Mouse (Mus musculus): ENCODE data around the gene Tprgl. TPM values are rescaled to one million over a fixed set of nuclear protein-coding genes. Genes with fewer than 3 reads are reported as not detected.

Gene Tprgl
- polyA plus RNA-seq, 1 experiment from 2014 or later = 148 TPM

GRCm38 (mm10) chr4:154121800-154122199 is 38.7 kb downstream of the Tprgl start:
- 81% methylated on average over 11 of the region's 11 CpGs for WGBS
- Histone ChIP-seq H3K4me1 (ENCODE audit: control insufficient read depth, insufficient read depth, low read length) (no peaks in the 10 kb centered on the region), H3K9ac (ENCODE audit: low read depth, low read length) (no peak overlapping the region), H3K4me2 (ENCODE audit: low read depth, low read length) (no peak overlapping the region), H3K36me3 (ENCODE audit: control insufficient read depth, insufficient read depth, low read length) (no peaks in the 10 kb centered on the region), H3K4me3 (ENCODE audit: low read depth, low read length) (no peak overlapping the region), H3K27me3 (replicated peaks; ENCODE audit: control insufficient read depth, insufficient read depth, low read length) (no peaks in the 10 kb centered on the region), H3K9me3 (ENCODE audit: control insufficient read depth, low read length) (no peaks in the 10 kb centered on the region), H3K27ac (replicated peaks; ENCODE audit: low read depth, low read length) (no peak overlapping the region)
- ATAC-seq (ENCODE audit: low read depth) (no peak), DNase-seq (ENCODE audit: low spot score) (no peak)

DNA sequence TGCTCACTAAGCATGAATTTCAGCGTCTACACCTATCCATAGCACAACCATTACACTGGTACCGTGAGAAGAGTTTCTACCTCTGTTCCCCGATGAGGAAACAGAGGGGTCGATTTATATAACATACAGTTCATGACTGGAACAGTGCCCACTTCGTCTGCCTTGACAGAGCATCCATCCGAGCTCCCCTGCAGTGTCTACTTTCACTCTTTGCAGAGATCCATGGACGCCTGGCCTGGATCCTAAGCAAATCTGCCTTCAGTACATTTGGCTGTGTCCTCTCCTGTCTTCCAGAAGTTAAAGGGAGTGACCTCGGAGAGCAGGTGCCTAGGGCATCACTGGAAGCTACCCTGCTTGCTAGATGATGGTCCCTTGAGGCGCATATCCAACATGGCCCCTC is 41.3 kb downstream of the Tprgl start:
- Histone ChIP-seq H3K4me3 (ENCODE audit: low read depth, low read length) (no peak overlapping the region), H3K36me3 (ENCODE audit: control insufficient read depth, insufficient read depth, low read length) (no peaks in the 10 kb centered on the region), H3K9me3 (ENCODE audit: control insufficient read depth, low read length) (no peaks in the 10 kb centered on the region), H3K9ac (ENCODE audit: low read depth, low read length) (no peak overlapping the region), H3K4me1 (ENCODE audit: control insufficient read depth, insufficient read depth, low read length) (no peaks in the 10 kb centered on the region), H3K27me3 (replicated peaks; ENCODE audit: control insufficient read depth, insufficient read depth, low read length) (no peaks in the 10 kb centered on the region), H3K4me2 (ENCODE audit: low read depth, low read length) (no peak overlapping the region), H3K27ac (replicated peaks; ENCODE audit: low read depth, low read length) (no peak overlapping the region)
- ATAC-seq (ENCODE audit: low read depth) = no peak
- WGBS = 70% methylated on average over 8 of the region's 9 CpGs
- DNase-seq (ENCODE audit: low spot score) = no peak

GRCm38 (mm10) chr4:154118782-154119181 is 41.7 kb downstream of the Tprgl start:
- Histone ChIP-seq H3K27me3 (replicated peaks; ENCODE audit: control insufficient read depth, insufficient read depth, low read length) (no peaks in the 10 kb centered on the region), H3K4me2 (ENCODE audit: low read depth, low read length) (no peak overlapping the region), H3K9ac (ENCODE audit: low read depth, low read length) (no peak overlapping the region), H3K27ac (replicated peaks; ENCODE audit: low read depth, low read length) (no peak overlapping the region), H3K9me3 (ENCODE audit: control insufficient read depth, low read length) (no peaks in the 10 kb centered on the region), H3K4me3 (ENCODE audit: low read depth, low read length) (no peak overlapping the region), H3K36me3 (ENCODE audit: control insufficient read depth, insufficient read depth, low read length) (no peaks in the 10 kb centered on the region), H3K4me1 (ENCODE audit: control insufficient read depth, insufficient read depth, low read length) (no peaks in the 10 kb centered on the region)
- DNase-seq (ENCODE audit: low spot score) = no peak
- ATAC-seq (ENCODE audit: low read depth) = no peak
- WGBS = 74% methylated on average over 9 of the region's 9 CpGs

GRCm38 (mm10) chr4:154116421-154116820 is 44.0 kb downstream of the Tprgl start:
- H3K4me3 ChIP-seq (ENCODE audit: low read depth, low read length) = no peak overlapping the region

GRCm38 (mm10) chr4:154109850-154110243 is 50.6 kb downstream of the Tprgl start:
- no peak for DNase-seq (ENCODE audit: low spot score)

More at GRCm38 (mm10) chr4:154116421-154116820, 44.0 kb downstream of the Tprgl start:
- no peak for DNase-seq (ENCODE audit: low spot score)
- no peak overlapping the region for H3K4me2 ChIP-seq (ENCODE audit: low read depth, low read length)
- no peak overlapping the region for H3K9ac ChIP-seq (ENCODE audit: low read depth, low read length)
- H3K4me1 ChIP-seq (ENCODE audit: control insufficient read depth, insufficient read depth, low read length) = no peaks in the 10 kb centered on the region
- no peaks in the 10 kb centered on the region for H3K9me3 ChIP-seq (ENCODE audit: control insufficient read depth, low read length)
- WGBS = 71% methylated on average over 5 of the region's 7 CpGs
- ATAC-seq (ENCODE audit: low read depth) = no peak
- no peaks in the 10 kb centered on the region for H3K27me3 ChIP-seq (replicated peaks; ENCODE audit: control insufficient read depth, insufficient read depth, low read length)
- H3K27ac ChIP-seq (replicated peaks; ENCODE audit: low read depth, low read length) = no peak overlapping the region
- no peaks in the 10 kb centered on the region for H3K36me3 ChIP-seq (ENCODE audit: control insufficient read depth, insufficient read depth, low read length)

DNA sequence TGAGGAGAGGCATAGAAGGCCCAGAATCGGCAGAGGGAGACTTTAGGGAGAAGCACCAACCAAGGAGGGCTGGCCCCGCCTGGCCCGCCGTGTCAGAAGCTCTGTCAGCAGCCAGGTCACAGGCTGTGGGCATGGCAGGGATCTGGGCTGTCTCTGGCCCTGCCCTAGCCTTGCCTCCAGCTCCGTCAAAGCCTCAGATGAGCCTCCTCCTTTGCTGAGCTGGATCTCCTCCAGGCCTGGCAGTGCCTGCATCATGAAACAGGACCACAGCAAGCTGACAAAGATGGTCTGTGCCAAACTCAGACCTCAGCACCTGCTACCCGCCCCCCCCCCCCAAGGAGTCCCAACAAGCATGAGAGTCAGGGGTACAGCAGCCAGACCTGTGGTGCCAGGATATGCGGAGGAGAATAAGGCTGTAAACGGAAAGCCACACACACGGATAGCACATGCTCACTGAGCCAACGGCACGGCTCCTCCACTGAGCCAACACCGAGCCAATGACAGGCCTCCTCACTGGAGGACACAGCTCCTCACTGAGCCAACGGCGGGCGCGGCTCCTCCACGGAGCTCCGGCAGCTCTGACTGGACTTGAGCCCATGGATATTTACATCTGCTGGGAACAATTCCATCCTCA is 51.1 kb downstream of the Tprgl start:
- no peaks in the 10 kb centered on the region for H3K9me3 ChIP-seq (ENCODE audit: control insufficient read depth, low read length)
- 0 out of 2 replicates have a peak, but pooled peaks cover 3% of the 10 kb centered on the region for H3K4me1 ChIP-seq (ENCODE audit: control insufficient read depth, insufficient read depth, low read length)
- no peak overlapping the region for H3K27ac ChIP-seq (replicated peaks; ENCODE audit: low read depth, low read length)
- H3K9ac ChIP-seq (ENCODE audit: low read depth, low read length) = no peak overlapping the region
- no peak overlapping the region for H3K4me2 ChIP-seq (ENCODE audit: low read depth, low read length)
- DNase-seq (ENCODE audit: low spot score) (no peak), ATAC-seq (ENCODE audit: low read depth) (no peak)
- 52% methylated on average over 12 of the region's 18 CpGs for WGBS
- H3K27me3 ChIP-seq (replicated peaks; ENCODE audit: control insufficient read depth, insufficient read depth, low read length) = no peaks in the 10 kb centered on the region
- H3K4me3 ChIP-seq (ENCODE audit: low read depth, low read length) = no peak overlapping the region
- no peaks in the 10 kb centered on the region for H3K36me3 ChIP-seq (ENCODE audit: control insufficient read depth, insufficient read depth, low read length)

More at GRCm38 (mm10) chr4:154109850-154110243, 50.6 kb downstream of the Tprgl start:
- no peak for ATAC-seq (ENCODE audit: low read depth)
- Histone ChIP-seq H3K4me2 (ENCODE audit: low read depth, low read length) (no peak overlapping the region), H3K4me3 (ENCODE audit: low read depth, low read length) (no peak overlapping the region), H3K27me3 (replicated peaks; ENCODE audit: control insufficient read depth, insufficient read depth, low read length) (no peaks in the 10 kb centered on the region), H3K9ac (ENCODE audit: low read depth, low read length) (no peak overlapping the region), H3K36me3 (ENCODE audit: control insufficient read depth, insufficient read depth, low read length) (no peaks in the 10 kb centered on the region), H3K27ac (replicated peaks; ENCODE audit: low read depth, low read length) (no peak overlapping the region), H3K9me3 (ENCODE audit: control insufficient read depth, low read length) (no peaks in the 10 kb centered on the region), H3K4me1 (ENCODE audit: control insufficient read depth, insufficient read depth, low read length) (0 out of 2 replicates have a peak, but pooled peaks cover 3% of the 10 kb centered on the region)
- WGBS = 74% methylated on average over 11 of the region's 11 CpGs

Other genes with a start within 250 kb of the Tprgl start
- gene A430005L14Rik, start 203.4 kb downstream of the Tprgl start, polyA plus RNA-seq (2014; fragmentation: Nextera tagmentation; extraction: Ambion mirVana) = 68.8 and 70.8 TPM in 2 replicates
- 7.3 and 10.1 TPM in 2 replicates for gene Dffb, start 185.5 kb downstream of the Tprgl start, polyA plus RNA-seq (2014; fragmentation: Nextera tagmentation; extraction: Ambion mirVana)
- gene Cep104, start 185.5 kb downstream of the Tprgl start, polyA plus RNA-seq (2014; fragmentation: Nextera tagmentation; extraction: Ambion mirVana) = 14.2 and 15.2 TPM in 2 replicates
- 11.6 and 11.9 TPM in 2 replicates for gene Lrrc47, start 148.9 kb downstream of the Tprgl start, polyA plus RNA-seq (2014; fragmentation: Nextera tagmentation; extraction: Ambion mirVana)
- 34.3 TPM in 2 replicates for gene Smim1, start 134.4 kb downstream of the Tprgl start, polyA plus RNA-seq (2014; fragmentation: Nextera tagmentation; extraction: Ambion mirVana)
- 0.09 TPM in 1 of 2 replicates, not detected in the other for gene Ccdc27, start 118.0 kb downstream of the Tprgl start, polyA plus RNA-seq (2014; fragmentation: Nextera tagmentation; extraction: Ambion mirVana)
- 3.5 and 3.8 TPM in 2 replicates for gene Trp73, start 20.5 kb downstream of the Tprgl start, polyA plus RNA-seq (2014; fragmentation: Nextera tagmentation; extraction: Ambion mirVana)
- 36.8 and 43.2 TPM in 2 replicates for gene Wrap73, start 18.3 kb downstream of the Tprgl start, polyA plus RNA-seq (2014; fragmentation: Nextera tagmentation; extraction: Ambion mirVana)
- 91.2 and 97.2 TPM in 2 replicates for gene Megf6, start 10.1 kb upstream of the Tprgl start, polyA plus RNA-seq (2014; fragmentation: Nextera tagmentation; extraction: Ambion mirVana)
- gene Arhgef16, start 141.0 kb upstream of the Tprgl start, polyA plus RNA-seq (2014; fragmentation: Nextera tagmentation; extraction: Ambion mirVana) = 5.5 and 6.1 TPM in 2 replicates
- 0.33 TPM in 1 of 2 replicates, not detected in the other for gene B230104I21Rik, start 175.5 kb upstream of the Tprgl start, polyA plus RNA-seq (2014; fragmentation: Nextera tagmentation; extraction: Ambion mirVana)